Mouse (Mus musculus) heart, postnatal 0 days (tissue): Measurements from ENCODE around the gene Mipol1.

Source experiments
- CTCF ChIP-seq: IDR thresholded peaks from 2 replicates; pipeline ENCODE4 v1.5.1; 2016; ENCODE audit warnings: antibody characterized with exemption, control low read depth, low read depth
- EP300 ChIP-seq: IDR thresholded peaks from 2 replicates; pipeline ENCODE4 v1.6.1; 2016; ENCODE audit warnings: antibody characterized with exemption, low read depth

DNA sequence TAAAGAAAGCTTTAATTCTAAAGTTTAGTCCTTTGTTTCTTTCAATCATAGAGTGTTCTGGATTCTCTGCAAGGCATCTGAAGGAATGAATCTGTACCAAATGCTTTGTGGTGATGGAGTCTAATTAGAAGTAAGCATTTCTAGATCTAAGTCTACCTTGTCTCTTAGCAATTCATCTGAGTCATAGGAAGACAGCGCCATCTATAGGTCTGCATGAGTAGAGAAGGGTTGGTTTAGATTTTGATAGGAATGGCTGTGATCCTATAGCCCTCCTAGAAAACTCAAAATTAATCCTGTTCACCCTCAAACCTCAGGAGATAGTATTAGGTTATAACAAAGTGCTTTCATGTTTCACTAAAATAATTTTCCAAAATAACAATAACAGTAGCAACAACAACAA, 44.8 kb upstream of the Mipol1 start:
- peak; percentile 61 for TF ChIP-seq CTCF
- TF ChIP-seq EP300, result no peak
